Mouse (Mus musculus) lung, postnatal 0 days (tissue): ENCODE measurements around the gene Ahctf1. TPM values are rescaled to one million over a fixed set of nuclear protein-coding genes. Genes with fewer than 3 reads are reported as not detected.

Source experiments
- ATAC-seq: fragments of 200-750 bp; cut with Nextera tagmentation; 2 replicates; pipeline ENCODE4 v1.8.0; 2017; ENCODE audit warnings: moderate library complexity
- DNase-seq: peaks from one replicate; pipeline ENCODE4 v3.0.0-alpha.2; 2016; ENCODE audit warnings: low spot score
- H3K27ac ChIP-seq: fragments of 300-500 bp; sonication (generic); 2 replicates; pipeline ENCODE4 v1.5.1; 2014; ENCODE audit warnings: antibody characterized with exemption, mild to moderate bottlenecking, low read length, mixed read lengths
- H3K27me3 ChIP-seq: fragments of 300-500 bp; sonication (generic); replicated peaks from 2 replicates; pipeline ENCODE4 v1.6.1; 2014; ENCODE audit warnings: low read length, mixed read lengths; ENCODE audit not compliant: insufficient read depth
- H3K36me3 ChIP-seq: fragments of 300-500 bp; sonication (generic); 2 replicates; pipeline ENCODE4 v1.6.1; 2014; ENCODE audit warnings: low read length, mixed read lengths; ENCODE audit not compliant: insufficient read depth
- H3K4me1 ChIP-seq: fragments of 300-500 bp; sonication (generic); 2 replicates; pipeline ENCODE4 v1.6.1; 2014; ENCODE audit warnings: antibody characterized with exemption, low read depth, low read length, mixed read lengths; ENCODE audit not compliant: insufficient read depth
- H3K4me2 ChIP-seq: fragments of 300-500 bp; sonication (generic); replicated peaks from 2 replicates; pipeline ENCODE4 v1.6.1; 2014; ENCODE audit warnings: low read depth, mild to moderate bottlenecking, low read length, moderate library complexity, mixed read lengths
- H3K4me3 ChIP-seq: fragments of 300-500 bp; sonication (generic); 2 replicates; pipeline ENCODE4 v1.5.1; 2014; ENCODE audit warnings: low read depth, low read length
- H3K9ac ChIP-seq: fragments of 300-500 bp; sonication (generic); replicated peaks from 2 replicates; pipeline ENCODE4 v1.6.1; 2014; ENCODE audit warnings: low read depth, mild to moderate bottlenecking
- H3K9me3 ChIP-seq: fragments of 300-500 bp; sonication (generic); 2 replicates; pipeline ENCODE4 v1.6.1; 2016; ENCODE audit warnings: low read length, mixed read lengths
- CTCF ChIP-seq: IDR thresholded peaks from 2 replicates; pipeline ENCODE4 v1.5.1; 2016; ENCODE audit warnings: antibody characterized with exemption, mild to moderate bottlenecking
- EP300 ChIP-seq: IDR thresholded peaks from 2 replicates; pipeline ENCODE4 v1.6.1; 2016; ENCODE audit warnings: antibody characterized with exemption, mild to moderate bottlenecking, control low read depth
- WGBS: fragments of 180-500 bp; shearing (Covaris S2); extraction: QIAGEN DNeasy Blood & Tissue Kit; methylation state at CpG from one replicate; pipeline ENCODE4 v1.1.7; 2014; 5-methylcytosine and 5-hydroxymethylcytosine counted together
- polyA plus RNA-seq: library from polyadenylated mRNA; unstranded; fragments of >200 nt; fragmentation: Nextera tagmentation; extraction: Ambion mirVana; gene quantifications from 2 replicates; pipeline ENCODE4 v1.2.1, GENCODE M21; 2015

Gene Ahctf1
- polyA plus RNA-seq, 1 experiment from 2014 or later = 9.4 TPM

DNA sequence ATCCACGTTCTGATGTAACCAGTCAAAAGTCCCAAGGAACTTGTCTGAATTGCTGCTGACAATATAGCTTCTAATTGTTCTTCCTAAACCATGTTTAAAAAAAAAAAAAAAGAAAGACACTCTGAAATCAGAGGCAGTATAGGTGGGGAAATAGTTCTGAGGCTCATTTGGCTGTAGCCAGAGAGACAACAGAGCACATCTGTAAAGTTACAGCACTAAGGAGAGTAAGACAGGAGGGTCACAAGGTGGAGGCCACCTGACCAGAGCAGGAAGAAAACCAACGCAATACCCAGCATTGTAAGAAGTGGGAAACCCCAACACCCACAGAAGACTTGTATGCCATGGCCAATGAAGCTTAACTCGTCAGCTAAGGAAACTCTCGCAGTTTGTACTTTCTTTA lies 19.4 kb downstream of the Ahctf1 start:
- DNase-seq (no peak), ATAC-seq (no peak)
- Histone ChIP-seq H3K27me3 (no peaks in the 10 kb centered on the region), H3K4me2 (no peak overlapping the region), H3K27ac (no peak overlapping the region), H3K9ac (no peak overlapping the region), H3K4me1 (no peaks in the 10 kb centered on the region), H3K36me3 (peaks cover 40% of the 10 kb centered on the region), H3K4me3 (no peak overlapping the region), H3K9me3 (no peaks in the 10 kb centered on the region)
- no peak for TF ChIP-seq EP300
- 89% methylated on average over 4 of the region's 4 CpGs for WGBS

DNA sequence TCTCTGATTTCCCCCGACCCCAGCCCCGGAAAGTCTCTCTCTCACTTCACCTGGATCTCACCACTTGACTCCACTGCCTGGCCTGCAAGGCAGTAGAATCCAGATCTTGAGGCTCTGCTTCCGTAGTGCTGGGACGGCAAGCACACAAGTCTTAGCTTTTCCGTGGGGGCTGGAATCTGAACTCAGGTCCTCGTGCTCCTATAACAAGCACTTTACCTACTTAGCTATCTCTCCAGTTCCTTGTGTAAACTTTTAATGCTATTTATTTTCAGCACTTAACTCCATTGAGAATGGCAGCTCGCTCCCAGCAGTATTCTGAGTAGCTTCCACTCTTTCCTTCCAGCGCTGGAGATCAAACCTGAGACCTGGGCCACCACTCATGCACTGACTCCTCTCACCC lies 26.6 kb downstream of the Ahctf1 start:
- Histone ChIP-seq H3K4me3 (no peak overlapping the region), H3K9ac (no peak overlapping the region), H3K4me1 (no peaks in the 10 kb centered on the region), H3K27me3 (no peaks in the 10 kb centered on the region), H3K36me3 (peaks cover 44% of the 10 kb centered on the region), H3K9me3 (no peaks in the 10 kb centered on the region), H3K4me2 (no peak overlapping the region), H3K27ac (no peak overlapping the region)
- DNase-seq (peak; percentile 67), ATAC-seq (peak; percentile 70)
- TF ChIP-seq EP300 (peak; percentile 34; the same call in 1 of the 2 replicates), CTCF (no peak)
- WGBS = 69% methylated on average over 8 of the region's 8 CpGs

DNA sequence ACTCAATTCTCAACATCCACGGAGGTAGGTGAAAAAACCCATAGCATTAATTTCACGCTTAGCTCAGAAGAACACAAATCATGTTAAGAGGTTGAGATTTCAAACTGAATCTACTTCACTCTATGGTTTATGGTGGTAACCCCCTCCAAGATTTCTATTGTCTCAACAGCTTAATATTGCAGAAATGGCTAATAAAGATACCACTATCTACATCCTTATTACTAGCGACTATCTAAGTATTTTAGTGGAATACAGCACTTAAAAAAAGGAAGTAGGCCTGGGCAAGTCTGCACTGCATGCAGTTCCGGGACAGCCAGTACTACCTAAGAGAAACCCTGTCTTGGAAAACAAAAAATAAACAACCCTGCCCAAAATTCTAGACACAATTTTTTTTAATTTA lies 42.9 kb downstream of the Ahctf1 start:
- Histone ChIP-seq H3K4me3 (no peak overlapping the region), H3K4me2 (no peak overlapping the region), H3K27ac (no peak overlapping the region), H3K36me3 (peaks cover 29% of the 10 kb centered on the region; the same call in 1 of the 2 replicates), H3K9me3 (no peaks in the 10 kb centered on the region), H3K9ac (no peak overlapping the region), H3K27me3 (no peaks in the 10 kb centered on the region), H3K4me1 (no peaks in the 10 kb centered on the region)
- WGBS = 89% methylated on average over 4 of the region's 4 CpGs
- DNase-seq (no peak), ATAC-seq (no peak)
- TF ChIP-seq EP300 (no peak), CTCF (no peak)

DNA sequence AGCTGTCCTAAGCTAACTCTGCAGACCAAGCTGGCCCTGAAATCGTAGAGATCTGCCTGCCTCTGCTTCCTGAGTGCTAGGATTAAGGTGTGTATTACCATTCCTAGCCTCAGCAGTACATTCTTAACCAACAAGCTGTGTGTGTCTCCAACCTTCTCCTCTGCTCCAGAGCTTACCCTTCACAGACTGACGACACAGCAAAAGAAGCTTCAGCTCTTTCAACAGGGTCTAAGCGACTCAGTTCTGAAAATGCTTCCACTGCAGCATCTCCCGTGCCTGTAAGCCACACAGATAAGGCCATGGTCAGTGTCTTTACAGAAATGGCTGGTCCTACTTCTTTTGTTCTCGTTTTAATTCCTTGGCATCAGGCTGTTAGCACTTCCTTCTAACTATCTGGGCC lies 43.4 kb downstream of the Ahctf1 start:
- TF ChIP-seq CTCF = no peak
- TF ChIP-seq EP300 = no peak
- H3K9ac ChIP-seq = no peak overlapping the region
- H3K4me2 ChIP-seq = no peak overlapping the region
- H3K4me1 ChIP-seq = no peaks in the 10 kb centered on the region
- DNase-seq (no peak), ATAC-seq (no peak)
- peaks cover 27% of the 10 kb centered on the region; the same call in 1 of the 2 replicates for H3K36me3 ChIP-seq
- H3K4me3 ChIP-seq = no peak overlapping the region
- H3K27me3 ChIP-seq = no peaks in the 10 kb centered on the region
- no peaks in the 10 kb centered on the region for H3K9me3 ChIP-seq
- no peak overlapping the region for H3K27ac ChIP-seq
- WGBS = 91% methylated on average over 5 of the region's 5 CpGs

DNA sequence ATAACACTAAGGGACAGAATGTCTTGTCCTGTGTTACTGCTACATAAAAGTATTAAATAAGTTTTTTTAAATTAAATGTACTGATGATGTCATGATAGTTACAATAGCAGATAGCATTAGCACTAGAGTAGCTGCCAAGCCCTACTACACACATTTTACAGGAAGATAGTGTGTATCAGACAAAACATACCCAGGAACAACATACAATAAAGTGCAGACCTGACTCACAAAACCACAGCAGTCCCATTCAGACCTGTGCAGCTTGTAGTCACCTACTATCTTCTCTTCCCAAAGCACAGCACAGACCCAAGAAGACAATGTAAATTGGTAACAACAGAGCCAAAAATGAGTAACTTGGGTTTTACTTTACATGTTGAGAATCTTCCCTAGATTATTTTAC lies 47.0 kb downstream of the Ahctf1 start:
- no peaks in the 10 kb centered on the region for H3K9me3 ChIP-seq
- TF ChIP-seq EP300 = no peak
- TF ChIP-seq CTCF = no peak
- no peak overlapping the region for H3K27ac ChIP-seq
- H3K4me1 ChIP-seq = no peaks in the 10 kb centered on the region
- no peak overlapping the region for H3K4me3 ChIP-seq
- H3K27me3 ChIP-seq = no peaks in the 10 kb centered on the region
- no peak for DNase-seq
- H3K4me2 ChIP-seq = no peak overlapping the region
- no peak overlapping the region for H3K9ac ChIP-seq
- no peak for ATAC-seq
- H3K36me3 ChIP-seq = peaks cover 34% of the 10 kb centered on the region

DNA sequence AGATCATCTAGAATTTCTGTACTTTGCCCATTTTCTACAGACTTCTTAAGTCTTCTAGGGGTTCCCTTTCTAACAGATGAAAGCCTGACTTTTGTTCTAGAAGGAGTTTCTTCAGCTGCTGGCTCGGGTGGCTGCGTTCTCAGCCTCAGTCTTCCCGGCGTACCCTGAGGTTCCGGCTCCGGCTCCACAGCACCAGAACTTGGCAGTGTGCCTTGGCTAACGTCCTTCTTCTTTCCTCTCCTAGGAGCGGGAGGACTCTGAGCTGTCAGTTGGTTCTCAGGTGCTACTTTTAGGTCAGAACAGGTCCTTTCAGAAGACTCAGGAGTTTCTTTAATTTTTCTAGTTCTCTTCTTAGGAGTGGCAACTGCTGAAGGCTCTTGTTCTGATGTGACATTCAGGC lies 50.5 kb downstream of the Ahctf1 start:
- Histone ChIP-seq H3K27ac (no peak overlapping the region), H3K9me3 (no peaks in the 10 kb centered on the region), H3K4me3 (no peak overlapping the region), H3K4me2 (no peak overlapping the region), H3K9ac (no peak overlapping the region), H3K27me3 (no peaks in the 10 kb centered on the region), H3K36me3 (peaks cover 21% of the 10 kb centered on the region), H3K4me1 (no peaks in the 10 kb centered on the region)
- ATAC-seq (no peak), DNase-seq (no peak)
- TF ChIP-seq CTCF (no peak), EP300 (no peak)
- WGBS = 83% methylated on average over 8 of the region's 8 CpGs

DNA sequence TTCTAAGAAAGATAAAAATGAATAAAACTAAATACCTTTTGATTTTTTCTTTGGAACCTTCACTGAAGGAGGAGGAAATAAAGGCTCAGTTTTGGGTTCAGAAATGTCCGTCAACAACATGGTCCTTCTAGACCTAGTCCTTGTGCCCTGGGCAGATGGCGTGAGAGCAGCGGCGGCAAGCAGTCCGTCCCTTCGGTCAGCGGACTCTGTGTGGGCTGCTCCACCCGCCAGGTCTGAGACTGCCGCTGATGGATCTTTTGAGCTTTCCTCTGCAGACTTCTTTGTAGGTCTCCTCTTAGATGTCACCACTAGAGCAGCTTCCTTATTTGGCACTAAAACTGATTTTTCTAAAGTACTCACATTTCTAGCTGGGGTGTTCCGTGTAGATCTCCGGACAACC lies 51.2 kb downstream of the Ahctf1 start:
- no peak for ATAC-seq

More for the DNA sequence above, 51.2 kb downstream of the Ahctf1 start:
- Histone ChIP-seq H3K4me1 (no peaks in the 10 kb centered on the region), H3K27ac (no peak overlapping the region), H3K9me3 (no peaks in the 10 kb centered on the region), H3K27me3 (no peaks in the 10 kb centered on the region), H3K4me2 (no peak overlapping the region), H3K4me3 (no peak overlapping the region), H3K9ac (no peak overlapping the region), H3K36me3 (peaks cover 21% of the 10 kb centered on the region)
- WGBS = 95% methylated on average over 11 of the region's 11 CpGs
- DNase-seq = no peak
- no peak for TF ChIP-seq CTCF
- no peak for TF ChIP-seq EP300
